Mouse (Mus musculus) retina, adult 2 months (tissue): ENCODE measurements around the gene Mfap3l.
"Not testable (repeated sequence)": the region's sequence is repeated elsewhere in the genome, so short reads cannot be mapped to it uniquely, and the experiment has no call there.

Source experiments
- DNase-seq: peaks from one replicate; pipeline ENCODE4 v3.0.0-alpha.2; 2012; ENCODE audit warnings: low read depth, low spot score

The Mfap3l gene

GRCm38 (mm10) chr8:60632250-60632932 lies at the start of gene Mfap3l:
TSS of gene Mfap3l (plus strand) at chr8:60632827.
- DNase-seq = peak; percentile 83

- no peak for DNase-seq
Measured at GRCm38 (mm10) chr8:60583369-60583768, 49.3 kb upstream of the Mfap3l start.

GRCm38 (mm10) chr8:60591352-60592105 lies 41.1 kb upstream of the Mfap3l start:
- not testable (repeated sequence) for DNase-seq

GRCm38 (mm10) chr8:60594761-60595160 lies 37.9 kb upstream of the Mfap3l start:
- peak; percentile 9 for DNase-seq

GRCm38 (mm10) chr8:60611580-60612111 lies 21.0 kb upstream of the Mfap3l start:
- DNase-seq = no peak

GRCm38 (mm10) chr8:60616928-60617327 lies 15.7 kb upstream of the Mfap3l start:
- DNase-seq = peak; percentile 32

- DNase-seq = no peak
Measured at GRCm38 (mm10) chr8:60621561-60621960, 11.1 kb upstream of the Mfap3l start.

- DNase-seq = no peak
Measured at GRCm38 (mm10) chr8:60622056-60622455, 10.6 kb upstream of the Mfap3l start.

- DNase-seq = no peak
Measured at GRCm38 (mm10) chr8:60623438-60623837, 9.2 kb upstream of the Mfap3l start.

- DNase-seq = no peak
Measured at GRCm38 (mm10) chr8:60624722-60625121, 7.9 kb upstream of the Mfap3l start.

- DNase-seq = no peak
Measured at GRCm38 (mm10) chr8:60627937-60628336, 4.7 kb upstream of the Mfap3l start.

GRCm38 (mm10) chr8:60629059-60629458 lies 3.6 kb upstream of the Mfap3l start:
- no peak for DNase-seq

- peak; percentile 75 for DNase-seq
Measured at GRCm38 (mm10) chr8:60631504-60631934, 1.1 kb upstream of the Mfap3l start.

- no peak for DNase-seq
Measured at GRCm38 (mm10) chr8:60632933-60633655, 467 bp downstream of the Mfap3l start.

- no peak for DNase-seq
Measured at GRCm38 (mm10) chr8:60634921-60635320, 2.3 kb downstream of the Mfap3l start.

- DNase-seq = no peak
Measured at GRCm38 (mm10) chr8:60635846-60636245, 3.2 kb downstream of the Mfap3l start.

- no peak for DNase-seq
Measured at GRCm38 (mm10) chr8:60640046-60640445, 7.4 kb downstream of the Mfap3l start.

- DNase-seq = no peak
Measured at GRCm38 (mm10) chr8:60643416-60644020, 10.9 kb downstream of the Mfap3l start.

- DNase-seq = no peak
Measured at GRCm38 (mm10) chr8:60645164-60645563, 12.5 kb downstream of the Mfap3l start.

- no peak for DNase-seq
Measured at GRCm38 (mm10) chr8:60645911-60646310, 13.3 kb downstream of the Mfap3l start.

GRCm38 (mm10) chr8:60647291-60647690 lies 14.7 kb downstream of the Mfap3l start:
- no peak for DNase-seq

GRCm38 (mm10) chr8:60649081-60649480 lies 16.5 kb downstream of the Mfap3l start:
- DNase-seq = no peak
